Mouse (Mus musculus): ENCODE data around the gene Cxcl17. TPM values are rescaled to one million over a fixed set of nuclear protein-coding genes. Genes with fewer than 3 reads are reported as not detected.
A peak's percentile ranks its signal among the peaks of the same experiment; 100 is the strongest.
"Not testable (repeated sequence)": the region's sequence is repeated elsewhere in the genome, so short reads cannot be mapped to it uniquely, and the experiment has no call there.

The Cxcl17 gene
- 0.27 and 0.52 TPM in 2 replicates for polyA plus RNA-seq (2016; fragmentation: Nextera tagmentation; extraction: Ambion mirVana)

- Histone ChIP-seq H3K4me1 (0 out of 2 replicates have a peak, but pooled peaks cover 6% of the 10 kb centered on the region), H3K9ac (no peak within 1 kb of the TSS), H3K4me3 (replicated peaks) (no peak within 1 kb of the TSS), H3K27me3 (no peaks in the 10 kb centered on the region), H3K4me2 (no peak within 1 kb of the TSS), H3K36me3 (replicated peaks) (no peaks in the 10 kb centered on the region), H3K27ac (no peak within 1 kb of the TSS), H3K9me3 (no peaks in the 10 kb centered on the region)
- WGBS: 52% methylated on average over 7 of the region's 7 CpGs
- ATAC-seq (ENCODE audit: low FRiP score): no peak
Observed at GRCm38 (mm10) chr7:25412833-25413441, at the start of gene Cxcl17. Cxcl17 (minus strand) TSS chr7:25412886.

GRCm38 (mm10) chr7:25462033-25462337, 49.3 kb upstream of the Cxcl17 start:
- H3K9ac ChIP-seq; H3K27me3 ChIP-seq; H3K36me3 ChIP-seq (replicated peaks); H3K27ac ChIP-seq; H3K4me3 ChIP-seq (replicated peaks); ATAC-seq (ENCODE audit: low FRiP score); H3K4me2 ChIP-seq; H3K9me3 ChIP-seq; H3K4me1 ChIP-seq: not testable (repeated sequence)
- no CpG with 5 or more reads among the region's 1 CpGs for WGBS

GRCm38 (mm10) chr7:25461336-25462032, 48.8 kb upstream of the Cxcl17 start:
- H3K4me3 ChIP-seq (replicated peaks); H3K4me2 ChIP-seq; H3K27ac ChIP-seq; H3K27me3 ChIP-seq; H3K4me1 ChIP-seq; H3K9ac ChIP-seq; H3K9me3 ChIP-seq; H3K36me3 ChIP-seq (replicated peaks): not testable (repeated sequence)
- peak; percentile 86; the same call in 1 of the 2 replicates for ATAC-seq (ENCODE audit: low FRiP score)
- WGBS: 51% methylated on average over 4 of the region's 5 CpGs

- H3K36me3 ChIP-seq (replicated peaks): no peaks in the 10 kb centered on the region
- no peak overlapping the region for H3K27ac ChIP-seq
- H3K9me3 ChIP-seq: no peaks in the 10 kb centered on the region
- no peaks in the 10 kb centered on the region for H3K4me1 ChIP-seq
- no peak overlapping the region for H3K4me3 ChIP-seq (replicated peaks)
- no peak for ATAC-seq (ENCODE audit: low FRiP score)
- no peak overlapping the region for H3K4me2 ChIP-seq
- no peaks in the 10 kb centered on the region for H3K27me3 ChIP-seq
- 81% methylated on average over 3 of the region's 3 CpGs for WGBS
- H3K9ac ChIP-seq: no peak overlapping the region
Observed at GRCm38 (mm10) chr7:25452103-25452502, 39.4 kb upstream of the Cxcl17 start.

GRCm38 (mm10) chr7:25449913-25450890, 37.5 kb upstream of the Cxcl17 start:
- Histone ChIP-seq H3K4me2 (no peak overlapping the region), H3K4me3 (replicated peaks) (no peak overlapping the region), H3K9ac (no peak overlapping the region), H3K27ac (no peak overlapping the region), H3K27me3 (no peaks in the 10 kb centered on the region), H3K4me1 (no peaks in the 10 kb centered on the region), H3K36me3 (replicated peaks) (no peaks in the 10 kb centered on the region), H3K9me3 (no peaks in the 10 kb centered on the region)
- ATAC-seq (ENCODE audit: low FRiP score): no peak
- 73% methylated on average over 9 of the region's 9 CpGs for WGBS

GRCm38 (mm10) chr7:25440816-25441153, 28.1 kb upstream of the Cxcl17 start:
- no peaks in the 10 kb centered on the region for H3K27me3 ChIP-seq
- H3K9me3 ChIP-seq: no peaks in the 10 kb centered on the region
- no peak overlapping the region for H3K4me2 ChIP-seq
- no peak overlapping the region for H3K27ac ChIP-seq
- ATAC-seq (ENCODE audit: low FRiP score): no peak
- no peak overlapping the region for H3K9ac ChIP-seq
- H3K4me1 ChIP-seq: no peaks in the 10 kb centered on the region
- WGBS: 82% methylated on average over 6 of the region's 6 CpGs
- no peak overlapping the region for H3K4me3 ChIP-seq (replicated peaks)
- H3K36me3 ChIP-seq (replicated peaks): no peaks in the 10 kb centered on the region

GRCm38 (mm10) chr7:25439978-25440815, 27.5 kb upstream of the Cxcl17 start:
- no peak overlapping the region for H3K4me2 ChIP-seq
- H3K9ac ChIP-seq: no peak overlapping the region
- ATAC-seq (ENCODE audit: low FRiP score): no peak
- H3K27me3 ChIP-seq: no peaks in the 10 kb centered on the region
- H3K27ac ChIP-seq: no peak overlapping the region
- no peaks in the 10 kb centered on the region for H3K9me3 ChIP-seq
- WGBS: 90% methylated on average over 9 of the region's 9 CpGs
- no peaks in the 10 kb centered on the region for H3K4me1 ChIP-seq
- no peak overlapping the region for H3K4me3 ChIP-seq (replicated peaks)
- H3K36me3 ChIP-seq (replicated peaks): no peaks in the 10 kb centered on the region

- WGBS: 89% methylated on average over 8 of the region's 8 CpGs
- ATAC-seq (ENCODE audit: low FRiP score): no peak
- Histone ChIP-seq H3K4me2 (no peak overlapping the region), H3K27ac (no peak overlapping the region), H3K9me3 (no peaks in the 10 kb centered on the region), H3K4me3 (replicated peaks) (no peak overlapping the region), H3K4me1 (no peaks in the 10 kb centered on the region), H3K36me3 (replicated peaks) (no peaks in the 10 kb centered on the region), H3K27me3 (no peaks in the 10 kb centered on the region), H3K9ac (no peak overlapping the region)
Observed at GRCm38 (mm10) chr7:25439124-25439822, 26.6 kb upstream of the Cxcl17 start.

- WGBS: 90% methylated on average over 2 of the region's 2 CpGs
Observed at GRCm38 (mm10) chr7:25436704-25437103, 24.0 kb upstream of the Cxcl17 start.

GRCm38 (mm10) chr7:25436226-25436625, 23.5 kb upstream of the Cxcl17 start:
- Histone ChIP-seq H3K36me3 (replicated peaks) (no peaks in the 10 kb centered on the region), H3K4me1 (peaks cover 11% of the 10 kb centered on the region), H3K4me3 (replicated peaks) (no peak overlapping the region), H3K9me3 (no peaks in the 10 kb centered on the region), H3K27ac (no peak overlapping the region), H3K9ac (no peak overlapping the region), H3K4me2 (no peak overlapping the region), H3K27me3 (no peaks in the 10 kb centered on the region)
- no peak for ATAC-seq (ENCODE audit: low FRiP score)
- 86% methylated on average over 6 of the region's 6 CpGs for WGBS

More at GRCm38 (mm10) chr7:25436704-25437103, 24.0 kb upstream of the Cxcl17 start:
- Histone ChIP-seq H3K27ac (no peak overlapping the region), H3K27me3 (no peaks in the 10 kb centered on the region), H3K9ac (no peak overlapping the region), H3K9me3 (no peaks in the 10 kb centered on the region), H3K36me3 (replicated peaks) (no peaks in the 10 kb centered on the region), H3K4me1 (peaks cover 11% of the 10 kb centered on the region), H3K4me3 (replicated peaks) (no peak overlapping the region), H3K4me2 (no peak overlapping the region)
- no peak for ATAC-seq (ENCODE audit: low FRiP score)

- Histone ChIP-seq H3K4me3 (replicated peaks) (no peak overlapping the region), H3K4me1 (peaks cover 11% of the 10 kb centered on the region), H3K9ac (no peak overlapping the region), H3K36me3 (replicated peaks) (no peaks in the 10 kb centered on the region), H3K9me3 (no peaks in the 10 kb centered on the region), H3K4me2 (no peak overlapping the region), H3K27me3 (no peaks in the 10 kb centered on the region), H3K27ac (no peak overlapping the region)
- 89% methylated on average over 2 of the region's 2 CpGs for WGBS
- ATAC-seq (ENCODE audit: low FRiP score): no peak
Observed at GRCm38 (mm10) chr7:25435546-25435851, 22.8 kb upstream of the Cxcl17 start.

Measured in forebrain, embryonic 12.5 days (tissue).